In the genomic region with DNA sequence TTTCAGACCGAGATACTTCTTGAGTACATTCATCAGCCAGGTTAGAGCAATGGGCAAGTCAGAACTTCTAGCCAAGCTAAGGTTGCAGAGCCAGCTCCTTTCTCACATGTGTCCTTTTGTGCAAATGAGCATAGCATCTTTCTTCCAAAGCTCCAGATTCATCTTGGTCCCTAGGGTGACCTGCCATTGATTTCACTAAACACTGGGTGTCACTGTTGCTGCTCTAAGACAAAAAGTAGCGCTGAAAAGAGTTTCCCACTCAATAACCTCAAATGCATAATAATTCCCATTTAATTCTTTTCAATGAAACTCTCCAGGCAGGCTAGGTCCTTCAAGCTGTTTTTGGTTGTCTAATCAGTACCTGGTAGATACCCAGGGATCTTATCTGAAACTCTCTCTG, we compare ENCODE assay signal across 14 mouse cellular contexts.
DNase-seq lines count a peak whose midpoint lies in the region; ATAC-seq and TF ChIP-seq lines count a peak whose summit lies in the region.
"Had no signal": no experiment of that assay in that cellular context is flagged by ENCODE, and none has a peak within 500 bp of the region (broad histone marks: within the 10 kb centered on the region; RNA-seq: fewer than 3 reads in every experiment).

No protein-coding gene starts in this region.

- ATAC-seq in intestine, postnatal 0 days: no peak
- no peak for ATAC-seq in intestine, embryonic 16.5 days

- WGBS in intestine, postnatal 0 days: 55% methylated on average over 2 of the region's 2 CpGs
- WGBS in intestine, embryonic 16.5 days: 63% methylated on average over 2 of the region's 2 CpGs

- TF ChIP-seq CTCF in intestine, postnatal 0 days (IDR thresholded peaks at IDR 0.05; ENCODE audit: low read depth): peak; percentile 42; the same call in 1 of the 2 replicates
- TF ChIP-seq CTCF in E14TG2a.4 (conservative IDR thresholded peaks at IDR 0.05; ENCODE audit: low read length): 0 out of 2 replicates have a peak, but pooled peaks have one; percentile 8

- no peak overlapping the region for H3K27ac ChIP-seq in intestine, postnatal 0 days (ENCODE audit: low read depth, low read length)
- H3K27ac ChIP-seq in intestine, embryonic 16.5 days (ENCODE audit: low read length): no peak overlapping the region
- H3K27ac ChIP-seq: heart, embryonic 15.5 days; liver, embryonic 15.5 days had no signal

- no peaks in the 10 kb centered on the region for H3K36me3 ChIP-seq in intestine, postnatal 0 days (ENCODE audit: control insufficient read depth, insufficient read depth)
- H3K36me3 ChIP-seq in intestine, embryonic 16.5 days (ENCODE audit: control insufficient read depth, insufficient read depth, low read length): no peaks in the 10 kb centered on the region
- H3K36me3 ChIP-seq in E14TG2a.4 (ENCODE audit: insufficient read depth, low read length): no peaks in the 10 kb centered on the region
- H3K36me3 ChIP-seq: G1E; heart, embryonic 15.5 days; liver, embryonic 15.5 days had no signal

- H3K4me2 ChIP-seq in intestine, postnatal 0 days (replicated peaks; ENCODE audit: low read depth): no peak overlapping the region
- no peak overlapping the region for H3K4me2 ChIP-seq in intestine, embryonic 16.5 days (ENCODE audit: low read depth, low read length)
- H3K4me2 ChIP-seq: heart, embryonic 15.5 days; liver, embryonic 15.5 days had no signal

- H3K27me3 ChIP-seq in intestine, postnatal 0 days (replicated peaks; ENCODE audit: control insufficient read depth, insufficient read depth, low read length): no peaks in the 10 kb centered on the region
- H3K27me3 ChIP-seq in intestine, embryonic 16.5 days (replicated peaks; ENCODE audit: control insufficient read depth, insufficient read depth, low read length): no peaks in the 10 kb centered on the region
- no peaks in the 10 kb centered on the region for H3K27me3 ChIP-seq in E14TG2a.4 (ENCODE audit: insufficient read depth, low read length)
- H3K27me3 ChIP-seq: heart, embryonic 15.5 days; liver, embryonic 15.5 days had no signal

- H3K9me3 ChIP-seq in intestine, postnatal 0 days (ENCODE audit: control insufficient read depth): no peaks in the 10 kb centered on the region
- no peaks in the 10 kb centered on the region for H3K9me3 ChIP-seq in intestine, embryonic 16.5 days (ENCODE audit: control insufficient read depth, low read length)
- H3K9me3 ChIP-seq in E14TG2a.4 (ENCODE audit: low read length): no peaks in the 10 kb centered on the region
- H3K9me3 ChIP-seq: G1E; heart, embryonic 15.5 days; liver, embryonic 15.5 days had no signal

- H3K9ac ChIP-seq in intestine, postnatal 0 days (ENCODE audit: low read depth, low read length): no peak overlapping the region
- no peak overlapping the region for H3K9ac ChIP-seq in intestine, embryonic 16.5 days (ENCODE audit: low read depth, low read length)
- H3K9ac ChIP-seq: heart, embryonic 15.5 days; liver, embryonic 15.5 days had no signal

- no peak overlapping the region for H3K4me3 ChIP-seq in intestine, postnatal 0 days (ENCODE audit: low read depth, low read length)
- H3K4me3 ChIP-seq in intestine, embryonic 16.5 days (ENCODE audit: low read length): no peak overlapping the region
- H3K4me3 ChIP-seq in E14TG2a.4 (replicated peaks; ENCODE audit: low read length): no peak overlapping the region
- H3K4me3 ChIP-seq: heart, embryonic 15.5 days; liver, embryonic 15.5 days; myocyte had no signal

- peak; percentile 11 to 20 for DNase-seq in cerebellum, postnatal 14 days
- no peak for DNase-seq in cerebellum, postnatal 4 days (ENCODE audit: low spot score in 2 of 2)
- DNase-seq in layer of hippocampus, adult 18-20 months (ENCODE audit: low spot score in 2 of 2): peak; percentile 6 to 50
- DNase-seq in liver: no peak
- DNase-seq in kidney, postnatal 10 days: no peak
- DNase-seq: cerebellum, postnatal 25 days; gastrocnemius, postnatal 14 days had no signal

- no peaks in the 10 kb centered on the region for H3K4me1 ChIP-seq in intestine, postnatal 0 days (replicated peaks; ENCODE audit: control insufficient read depth, insufficient read depth, low read length)
- no peaks in the 10 kb centered on the region for H3K4me1 ChIP-seq in intestine, embryonic 16.5 days (ENCODE audit: control insufficient read depth, insufficient read depth, low read length)
- H3K4me1 ChIP-seq in E14TG2a.4 (replicated peaks; ENCODE audit: low read depth, low read length): no peaks in the 10 kb centered on the region
- H3K4me1 ChIP-seq: heart, embryonic 15.5 days; liver, embryonic 15.5 days had no signal

Comparison
In these comparisons a context has a peak if more than half of its experiments do, and no peak if none do; other contexts are left out.
1. DNase-seq: peak in cerebellum, postnatal 14 days (2 of 2) and layer of hippocampus, adult 18-20 months (2 of 2); none in cerebellum, postnatal 4 days (0 of 2), liver (single experiment) and kidney, postnatal 10 days (single experiment).